Mouse (Mus musculus) left cerebral cortex, adult 9 months (tissue): ENCODE data around the gene Ibsp.

Experiments
- DNase-seq, 2 experiments: peaks; one replicate each; pipeline ENCODE4 v3.0.0; 2022; ENCODE audit warnings: low spot score in 2 of 2

Gene Ibsp

DNA sequence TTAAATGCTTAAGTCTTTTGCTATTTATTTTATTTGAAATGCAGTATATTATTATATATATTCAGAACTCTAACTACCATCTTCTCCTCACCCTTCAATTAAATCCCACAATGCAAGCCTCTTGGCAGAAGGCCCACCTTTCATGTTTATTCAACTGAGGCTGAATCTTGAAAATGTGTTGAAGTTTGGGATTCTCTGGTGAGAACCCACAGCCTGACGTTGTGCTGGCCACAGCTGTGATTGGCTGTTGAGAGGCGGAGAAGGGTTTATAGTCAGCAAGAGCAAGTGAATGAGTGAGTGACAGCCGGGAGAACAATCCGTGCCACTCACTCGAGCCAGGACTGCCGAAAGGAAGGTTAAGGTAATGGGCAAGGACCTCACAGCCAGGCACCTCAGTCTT lies at the start of gene Ibsp:
Ibsp (plus strand) TSS at position 178 of the 400 bp plus-strand sequence.
- DNase-seq, result no peak

DNA sequence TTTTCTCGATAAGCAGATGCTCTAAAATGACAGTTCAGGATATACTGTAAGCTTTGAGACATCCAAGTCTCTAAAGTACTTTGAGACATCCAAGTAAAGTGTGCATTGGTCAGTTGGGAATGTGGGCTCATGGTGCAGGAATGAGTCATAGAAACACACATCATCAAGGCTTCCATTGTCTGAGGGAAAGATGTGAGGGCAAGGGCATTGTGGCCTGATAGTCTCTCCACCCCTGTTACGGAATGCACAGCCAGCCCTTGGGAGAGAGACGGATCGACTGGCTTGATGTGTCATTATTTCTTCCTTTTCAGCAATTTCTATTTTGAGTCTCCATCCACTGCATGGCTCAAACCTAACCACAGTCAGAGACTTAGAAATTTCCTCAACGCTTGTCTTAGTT lies 47.2 kb upstream of the Ibsp start:
- no peak for DNase-seq

DNA sequence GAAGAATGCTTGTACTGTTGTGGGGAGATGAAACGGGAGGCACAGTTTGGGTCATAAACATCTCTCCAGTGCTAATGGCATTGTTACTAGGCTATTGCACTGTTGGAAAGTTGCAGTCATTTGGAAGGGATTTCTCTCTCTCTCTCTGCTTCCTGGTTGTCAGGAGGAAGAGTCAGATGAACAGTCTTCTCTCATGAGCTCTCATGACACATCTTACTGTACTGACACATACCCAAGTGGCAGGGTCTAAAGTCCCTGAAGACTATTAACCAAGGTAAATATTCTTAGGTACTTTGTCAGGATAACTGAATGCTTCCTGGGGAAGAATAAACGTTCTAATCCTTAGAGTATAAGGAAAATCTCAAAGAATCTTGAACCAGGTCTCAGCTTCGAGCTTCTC lies 42.4 kb upstream of the Ibsp start:
- DNase-seq, result no peak

DNA sequence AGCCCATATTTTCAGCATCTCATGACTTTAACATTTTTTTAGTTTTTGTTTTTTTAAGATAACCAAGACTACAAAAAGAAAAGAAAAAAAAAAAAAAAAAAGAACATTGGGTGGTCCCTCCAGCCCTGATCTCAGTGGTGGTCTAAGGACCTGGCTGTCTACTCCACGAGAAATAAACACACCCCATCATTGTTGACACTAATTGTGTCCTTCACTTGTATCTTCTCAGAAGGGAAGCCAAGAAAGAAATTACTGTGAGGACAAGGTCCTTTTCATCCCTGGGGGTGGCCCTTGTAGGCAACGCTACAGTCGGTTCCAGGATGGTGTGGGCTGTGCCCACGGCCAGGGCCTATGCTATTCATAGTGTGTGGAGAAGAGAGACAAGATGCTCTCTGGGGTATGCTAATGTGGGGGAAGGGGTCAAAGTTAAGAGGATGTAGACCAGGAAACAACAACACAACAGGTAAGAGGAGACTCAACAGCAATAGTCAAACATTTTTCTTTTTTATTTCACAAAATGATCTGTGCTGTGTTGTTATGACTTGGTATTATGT lies 37.0 kb upstream of the Ibsp start:
- DNase-seq, result no peak

DNA sequence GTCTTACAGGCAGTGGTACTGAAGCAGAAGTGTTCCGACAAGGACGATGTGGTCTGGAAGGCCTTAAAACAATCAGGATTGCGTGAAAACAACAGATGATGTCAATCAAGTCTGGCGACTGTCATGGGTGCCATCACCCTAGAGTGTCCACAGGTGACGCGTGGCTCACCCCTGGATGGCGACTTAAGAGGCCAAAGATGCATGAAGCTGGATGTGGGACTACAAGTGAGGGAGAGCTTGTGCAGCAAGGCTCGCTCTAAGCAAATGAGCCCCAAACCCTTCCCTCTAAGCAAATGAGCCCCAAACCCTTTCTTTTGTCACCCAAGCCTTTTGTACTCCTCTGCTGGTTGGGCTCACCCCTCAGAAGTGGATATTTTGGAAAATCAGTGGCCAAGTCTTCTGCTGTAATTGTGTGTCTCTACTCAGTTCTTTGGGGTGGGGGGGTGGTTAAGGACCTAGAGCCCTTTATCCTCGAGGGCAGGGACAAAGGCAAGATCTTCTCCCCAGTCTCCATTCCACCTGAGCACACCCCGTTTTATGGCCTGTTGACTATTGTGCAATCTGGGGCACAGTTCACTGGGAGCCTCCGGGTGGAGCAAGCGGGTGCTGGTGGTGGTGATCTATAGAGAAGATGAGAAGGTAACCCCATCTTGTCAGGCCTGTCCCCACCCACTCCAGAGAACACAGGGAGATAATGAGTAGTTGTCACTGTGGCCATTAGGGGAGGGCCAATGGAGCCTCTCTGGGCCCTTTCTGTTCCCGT lies 35.8 kb upstream of the Ibsp start:
- DNase-seq, result no peak

DNA sequence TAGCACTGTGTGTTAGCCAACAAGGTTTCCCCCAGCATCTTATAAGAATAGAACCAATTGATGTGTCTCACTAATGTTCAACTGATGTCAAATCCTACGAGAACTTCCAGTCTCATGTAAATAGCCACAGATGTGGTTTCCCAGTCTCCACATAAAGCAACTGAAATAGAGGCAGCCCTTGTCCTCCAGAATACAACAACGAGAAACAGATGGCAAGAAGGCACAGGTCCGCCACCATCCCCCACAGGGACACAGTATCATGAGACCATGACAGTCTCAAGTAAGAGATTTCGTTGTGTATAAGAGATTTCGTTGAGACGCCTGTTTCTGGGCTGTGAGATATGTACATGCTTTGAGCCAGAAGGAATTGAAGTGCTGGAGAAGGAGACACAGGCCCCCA lies 4.8 kb upstream of the Ibsp start:
- DNase-seq, result no peak

DNA sequence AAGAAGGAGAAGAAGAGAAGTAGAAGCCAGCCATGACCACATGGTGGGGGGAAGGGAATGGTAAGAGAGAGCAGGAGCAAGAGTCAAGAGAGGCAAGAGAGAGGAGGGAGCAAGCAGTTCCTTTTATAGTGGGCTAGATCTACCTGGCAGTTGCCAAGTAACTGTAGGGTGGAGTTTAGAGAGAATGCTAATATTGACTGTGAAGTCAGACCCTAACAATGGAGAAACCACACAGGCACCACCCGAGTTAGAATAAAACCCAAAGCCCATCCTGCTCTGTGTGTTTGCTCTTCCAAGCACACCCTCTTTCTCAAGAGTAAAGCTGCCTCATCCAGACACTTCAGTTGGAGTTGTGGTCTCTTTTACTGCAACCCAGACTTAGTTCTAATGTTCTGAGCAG lies 15.1 kb downstream of the Ibsp start:
- DNase-seq, result no peak

DNA sequence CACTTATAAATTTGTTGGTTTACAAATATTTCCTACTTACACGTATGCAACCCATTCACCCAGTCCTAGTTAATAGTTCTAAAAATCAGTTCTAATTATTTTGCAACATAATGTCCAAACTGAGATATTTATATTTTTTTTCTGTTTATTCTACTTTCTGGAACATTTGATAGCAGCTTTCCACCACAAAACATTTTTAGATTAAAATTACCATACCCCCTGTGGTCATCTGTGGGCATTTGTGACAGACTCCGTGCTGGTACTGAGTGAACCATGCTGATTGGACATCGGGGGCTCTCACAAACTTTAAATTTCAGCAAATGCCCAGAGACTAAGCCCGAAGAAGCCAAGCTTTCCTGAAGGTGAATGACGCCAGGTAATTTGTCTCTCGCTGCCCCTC lies 26.1 kb downstream of the Ibsp start, which contains the start of gene Mepe:
Mepe (plus strand) TSS at position 301 of the 400 bp plus-strand sequence.
- no peak for DNase-seq

DNA sequence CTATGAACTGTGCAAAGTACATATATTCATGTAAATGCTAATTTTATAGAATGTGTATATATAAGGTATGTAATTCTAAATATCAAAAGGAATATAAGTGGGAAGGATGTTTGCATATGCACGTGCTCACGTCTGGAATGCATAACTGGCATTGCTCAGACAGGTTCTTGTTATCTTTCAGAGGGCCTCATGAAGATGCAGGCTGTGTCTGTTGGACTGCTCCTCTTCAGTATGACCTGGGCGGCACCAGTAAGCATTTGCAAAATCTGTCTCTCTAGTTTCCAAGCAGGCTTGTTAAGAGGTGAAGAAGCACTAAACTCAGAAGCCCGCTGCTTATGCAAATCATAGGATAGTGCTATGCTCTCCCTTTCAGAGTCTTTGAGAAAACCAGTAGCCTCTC lies 27.9 kb downstream of the Ibsp start:
- DNase-seq, result no peak

DNA sequence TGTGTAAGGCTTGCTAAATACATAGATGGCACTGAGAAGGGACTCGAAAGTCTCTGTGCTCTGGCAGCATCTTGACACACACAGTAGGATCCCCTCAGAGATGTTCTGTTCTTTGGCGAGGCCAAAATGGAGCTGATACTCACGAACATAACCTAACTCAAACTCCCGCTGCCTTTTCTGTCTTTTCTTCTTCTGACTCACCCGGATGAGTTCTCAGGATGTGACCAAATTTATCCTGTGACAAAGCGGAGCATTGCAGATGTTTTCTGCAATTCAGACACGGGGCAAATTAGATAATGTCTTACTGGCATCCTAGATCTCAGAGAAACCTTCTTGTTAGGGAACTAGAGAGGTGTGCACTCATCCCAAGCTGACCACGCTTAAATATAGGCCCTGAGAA lies 28.4 kb downstream of the Ibsp start:
- no peak for DNase-seq

DNA sequence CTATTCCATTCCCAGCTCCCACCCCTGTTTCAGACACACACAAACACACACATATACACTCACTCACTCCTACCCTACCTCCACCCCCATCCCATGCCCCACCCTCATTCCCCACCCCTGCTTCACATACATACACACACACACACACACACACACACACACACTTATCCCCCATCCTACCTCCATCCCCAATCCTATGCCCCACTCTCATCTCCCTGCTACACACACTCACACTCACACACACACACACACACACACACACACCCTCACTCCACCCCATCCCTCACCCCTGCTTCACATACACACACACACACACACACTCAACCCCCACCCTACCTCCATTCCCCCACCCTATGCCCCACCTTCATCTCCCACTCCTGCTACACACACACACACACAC lies 28.9 kb downstream of the Ibsp start:
- DNase-seq, result no peak

DNA sequence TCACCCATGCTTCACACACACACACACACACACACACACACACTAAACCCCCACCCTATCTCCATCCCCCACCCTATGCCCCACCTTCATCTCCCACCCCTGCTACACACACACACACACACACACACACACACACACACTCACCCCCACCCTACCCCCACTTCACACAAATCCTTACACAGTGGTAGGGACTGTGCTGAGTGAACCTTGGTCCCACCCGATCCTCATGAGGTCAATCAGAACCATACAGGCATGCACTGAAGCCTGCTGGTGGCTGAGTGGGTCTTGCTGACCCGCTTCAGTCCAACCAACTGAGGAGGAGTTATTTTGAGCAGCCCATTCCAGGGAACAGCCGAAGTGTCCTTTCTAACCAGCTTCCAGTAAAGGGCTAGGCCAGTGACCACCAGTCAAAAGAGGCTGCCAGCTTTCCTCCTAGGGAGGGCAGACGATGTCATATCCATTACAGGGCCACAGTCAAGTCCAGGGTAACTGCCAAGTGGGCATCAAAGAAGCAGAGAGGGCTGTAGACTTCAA lies 29.4 kb downstream of the Ibsp start:
- no peak for DNase-seq

DNA sequence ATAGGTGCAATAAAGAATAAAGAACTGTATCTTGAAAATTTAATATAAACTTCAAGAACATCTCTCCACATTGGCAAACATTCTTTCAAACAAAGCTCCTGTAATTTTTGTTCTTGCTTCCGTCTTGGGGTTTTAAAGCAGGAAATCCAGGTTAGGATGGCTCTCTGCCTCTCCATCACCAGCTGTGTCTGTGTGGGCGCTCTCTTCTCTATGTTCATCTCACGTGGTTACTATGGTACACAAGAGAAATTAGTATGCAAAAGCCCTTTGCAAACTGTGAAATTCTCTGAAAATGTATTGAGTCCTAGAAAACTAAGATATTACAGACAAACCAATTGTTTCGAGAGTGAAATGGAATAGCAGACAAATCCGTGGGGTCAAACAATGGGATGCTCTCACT lies 30.4 kb downstream of the Ibsp start:
- DNase-seq, result peak in 1 of 2 experiments; percentile 34

DNA sequence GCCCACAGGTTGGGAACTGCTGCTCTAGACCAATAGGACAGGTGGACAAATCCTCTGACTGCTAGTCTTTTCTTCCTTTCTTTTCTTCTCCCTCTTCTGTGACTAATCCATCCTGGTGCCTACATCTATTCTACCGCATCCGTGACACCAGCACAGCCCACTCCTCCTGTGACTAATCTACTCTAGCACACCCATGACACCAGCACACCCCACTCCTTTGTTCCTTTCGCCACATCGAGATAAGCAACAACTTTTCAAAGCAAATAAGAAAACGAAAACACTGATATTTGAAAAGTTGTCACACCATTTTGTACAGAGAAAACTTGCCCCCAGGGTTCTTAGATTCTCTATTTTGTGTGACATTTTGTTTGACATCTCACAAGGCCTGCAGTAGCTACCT lies 31.1 kb downstream of the Ibsp start:
- DNase-seq, result no peak

DNA sequence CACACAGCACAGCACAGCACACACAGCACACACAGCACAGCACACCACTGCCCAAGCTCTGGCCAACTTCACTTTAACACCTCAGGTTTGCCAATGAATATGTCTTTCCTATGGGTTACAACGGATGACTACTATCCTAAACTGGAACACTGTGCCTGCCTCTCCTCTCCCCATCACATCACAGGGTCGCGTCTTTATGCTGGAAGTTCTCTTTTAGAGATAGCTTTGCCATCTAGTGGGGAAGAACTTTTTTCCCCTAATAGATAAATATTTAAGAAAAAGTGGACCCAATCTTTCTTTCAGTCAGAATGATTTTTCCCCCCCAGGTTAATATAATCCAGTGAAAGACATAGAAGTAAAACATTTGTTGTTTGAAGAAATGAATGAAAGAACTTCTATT lies 33.3 kb downstream of the Ibsp start:
- no peak for DNase-seq

DNA sequence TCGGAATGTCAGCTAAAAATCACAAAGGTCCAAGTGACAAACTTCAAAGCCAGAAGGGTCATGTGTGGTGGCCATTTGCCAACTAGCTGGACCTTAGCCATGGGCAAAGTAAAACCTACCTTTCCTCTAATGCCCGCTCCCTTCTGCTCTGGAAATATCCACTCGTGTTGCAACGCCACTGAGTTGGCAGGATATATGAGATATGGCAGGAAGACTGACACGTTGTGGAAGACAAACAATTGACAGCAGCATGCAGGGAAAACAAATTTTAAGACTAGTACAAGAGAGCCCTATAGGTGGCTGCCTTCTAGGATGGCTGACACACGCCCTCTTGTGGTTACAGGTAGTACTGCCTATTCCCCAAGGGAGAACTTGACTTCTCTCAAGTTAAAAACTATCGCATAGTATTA lies 34.3 kb downstream of the Ibsp start:
- DNase-seq, result peak in 1 of 2 experiments; percentile 68

DNA sequence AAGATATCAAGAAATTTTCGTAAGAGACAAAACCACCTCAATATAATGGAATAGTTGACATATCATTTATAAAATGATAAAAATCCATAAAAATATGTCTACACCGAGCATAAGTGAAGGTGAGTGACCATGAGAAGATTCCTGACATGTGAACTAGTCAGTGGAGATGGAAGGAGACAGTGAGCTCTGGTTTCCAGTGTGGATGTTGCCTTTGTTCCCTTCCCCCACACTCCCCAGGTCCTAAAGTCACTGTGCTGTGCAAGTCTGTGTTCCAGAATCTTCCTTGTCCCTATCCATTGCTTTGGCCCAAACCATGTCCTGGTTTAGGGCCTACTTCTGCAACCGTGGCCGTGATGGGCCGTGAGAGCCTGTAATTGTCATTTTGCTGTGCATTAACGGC lies 34.7 kb downstream of the Ibsp start:
- DNase-seq, result no peak

DNA sequence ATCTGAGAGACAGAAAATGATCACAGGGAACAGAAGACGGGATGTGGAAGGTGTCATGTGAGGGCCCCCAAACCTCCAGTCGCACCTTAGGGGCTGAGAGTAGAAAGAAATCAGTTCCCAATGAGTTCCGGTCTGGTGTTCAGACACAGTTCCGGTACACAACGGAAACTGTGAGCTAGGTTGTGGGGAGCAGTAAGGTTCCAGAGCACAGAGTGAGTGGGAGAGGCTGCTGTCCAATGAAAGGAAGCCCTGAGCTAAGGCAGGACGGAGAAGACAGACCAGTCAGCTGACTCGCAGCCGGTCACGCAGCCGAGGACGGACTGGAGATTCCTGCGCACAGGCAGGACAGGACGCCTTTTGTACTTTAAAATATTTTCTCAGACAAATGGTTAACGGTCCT lies 35.5 kb downstream of the Ibsp start:
- DNase-seq, result no peak

DNA sequence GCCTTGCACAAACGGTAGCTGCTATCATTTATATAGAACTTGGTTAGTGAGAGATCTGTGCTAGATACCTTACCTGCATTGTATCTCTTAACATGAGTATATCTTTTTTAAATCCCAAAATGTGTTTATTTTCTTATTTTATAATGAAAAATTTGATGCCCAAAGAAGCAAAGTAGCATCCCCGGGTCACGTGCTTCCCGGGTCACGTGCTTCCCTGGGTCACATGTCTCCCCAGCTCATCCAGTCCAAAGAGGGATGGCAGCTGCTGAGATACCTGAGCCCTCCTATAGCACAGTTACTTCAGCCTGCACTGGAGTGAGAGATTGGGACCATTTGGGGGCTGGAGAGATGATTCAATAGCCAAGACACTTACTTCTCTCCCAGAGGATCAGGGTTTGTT lies 37.0 kb downstream of the Ibsp start:
- no peak for DNase-seq

DNA sequence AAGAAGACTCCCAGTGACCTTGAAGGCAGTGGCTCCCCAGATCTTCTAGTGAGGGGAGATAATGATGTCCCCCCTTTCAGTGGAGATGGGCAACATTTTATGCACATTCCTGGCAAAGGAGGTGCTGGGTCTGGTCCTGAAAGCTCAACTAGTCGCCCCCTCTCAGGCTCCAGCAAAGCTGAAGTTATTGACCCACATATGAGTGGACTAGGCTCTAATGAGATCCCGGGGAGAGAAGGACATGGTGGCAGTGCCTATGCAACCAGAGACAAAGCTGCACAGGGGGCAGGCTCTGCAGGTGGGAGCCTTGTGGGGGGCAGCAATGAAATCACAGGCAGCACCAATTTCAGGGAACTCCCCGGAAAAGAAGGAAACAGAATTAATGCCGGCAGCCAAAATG lies 38.5 kb downstream of the Ibsp start:
- no peak for DNase-seq

DNA sequence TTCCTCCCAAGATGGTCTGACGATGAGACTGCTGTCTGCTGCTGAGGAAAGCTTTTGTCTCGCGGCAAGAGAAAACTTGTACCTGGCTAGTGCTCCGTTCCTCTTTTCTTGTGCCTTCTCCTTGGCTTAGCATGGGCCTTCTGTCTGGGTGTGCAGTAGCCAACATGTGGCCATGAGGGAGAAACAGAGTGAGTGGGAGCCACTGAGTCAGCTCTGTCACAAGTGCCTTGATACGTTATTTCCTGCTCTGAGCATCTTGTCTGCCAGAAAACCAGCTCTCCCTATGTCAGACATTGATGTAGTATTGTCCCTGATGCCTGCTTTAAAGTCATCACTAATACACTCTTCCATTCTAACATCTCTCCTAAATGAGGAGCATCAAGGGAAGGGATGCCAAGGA lies 40.0 kb downstream of the Ibsp start:
- DNase-seq, result peak in 1 of 2 experiments; percentile 42

DNA sequence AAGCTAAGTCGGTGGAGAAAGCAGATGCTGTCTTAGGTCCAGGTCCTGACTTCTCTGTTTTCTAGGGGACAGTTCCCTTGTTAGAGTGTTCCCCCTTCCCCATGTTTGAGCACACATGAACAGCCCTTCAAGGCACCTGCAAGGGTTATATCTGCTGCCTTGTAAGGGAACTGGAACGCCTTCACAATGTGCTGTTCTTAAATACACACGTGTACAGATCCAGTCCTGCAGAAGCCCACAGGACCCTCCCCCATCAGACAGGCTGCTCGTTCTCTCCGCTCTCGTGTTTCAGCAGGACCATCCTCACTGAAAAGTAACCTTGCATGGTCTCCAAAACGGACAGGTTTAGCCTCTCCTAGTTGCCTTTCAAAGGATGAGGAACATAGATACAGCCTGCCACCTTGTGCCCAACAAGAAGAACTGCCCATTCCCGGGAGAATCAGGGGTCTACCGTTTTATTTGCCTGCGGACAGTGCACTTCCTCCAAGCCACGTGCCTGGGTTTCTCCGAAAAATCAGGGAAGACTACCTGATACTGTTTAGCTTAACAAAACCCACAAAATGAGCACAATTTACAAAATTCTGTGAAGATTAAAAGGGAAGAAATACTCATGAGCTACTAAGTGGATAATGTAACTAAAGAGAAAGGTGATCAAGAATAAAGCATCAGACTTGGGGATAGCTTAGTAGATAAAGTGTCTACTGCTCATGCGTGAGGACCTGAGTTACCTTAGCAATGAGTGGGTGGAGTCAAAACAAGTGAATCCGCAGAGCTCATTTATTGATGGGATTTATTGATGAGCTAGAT lies 40.9 kb downstream of the Ibsp start:
- peak in 1 of 2 experiments; percentile 40 for DNase-seq

DNA sequence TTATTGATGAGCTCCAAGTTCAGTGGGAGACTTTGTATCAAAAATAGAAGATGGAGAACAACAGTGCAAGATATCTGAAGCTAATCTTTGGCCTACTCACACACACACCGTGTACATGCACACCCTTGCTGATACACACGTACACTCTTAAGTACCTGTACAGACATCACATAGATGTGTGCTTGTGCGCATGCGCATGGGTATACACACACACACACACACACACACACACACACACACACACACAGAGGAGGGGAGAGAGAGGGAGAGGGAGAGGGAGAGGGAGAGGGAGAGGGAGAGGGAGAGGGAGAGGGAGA lies 41.5 kb downstream of the Ibsp start:
- DNase-seq, result no peak
